Mouse (Mus musculus) bone marrow macrophage, adult 2 months (primary cell): ENCODE data around the gene Gm20479.

ENCODE experiments used
- CTCF ChIP-seq: IDR thresholded peaks from 2 replicates; pipeline ENCODE4 v1.5.1; 2012; ENCODE audit warnings: low read depth, mild to moderate bottlenecking, low read length, moderate library complexity
- POLR2A ChIP-seq: IDR thresholded peaks from 2 replicates; pipeline ENCODE4 v1.6.1; 2012; ENCODE audit warnings: mild to moderate bottlenecking, low read depth, low read length, borderline replicate concordance

GRCm38 (mm10) chr7:27375274-27375673 lies 18.1 kb upstream of the Gm20479 start:
- TF ChIP-seq POLR2A (no peak), CTCF (no peak)
